Mouse (Mus musculus) midbrain, postnatal 0 days (tissue): ENCODE measurements at regions not wholly inside any gene's neighbourhood (a gene's known extent, or its start where the extent isn't known, plus 50 kb on each side); places are given as distances from the start of the nearest gene placed in this dataset.

Experiments
- ATAC-seq: fragments of 200-750 bp; cut with Nextera tagmentation; 2 replicates; pipeline ENCODE4 v1.8.0; 2017; ENCODE audit warnings: moderate number of reproducible peaks, mild to moderate bottlenecking, moderate TSS enrichment, moderate library complexity; ENCODE audit not compliant: low FRiP score
- DNase-seq: peaks from one replicate; pipeline ENCODE4 v3.0.0-alpha.2; 2015; ENCODE audit warnings: low spot score
- H3K27ac ChIP-seq: fragments of 300-500 bp; sonication (generic); 2 replicates; pipeline ENCODE4 v1.5.1; 2014; ENCODE audit warnings: low read depth, mild to moderate bottlenecking, low read length, mixed read lengths
- H3K27me3 ChIP-seq: fragments of 300-500 bp; sonication (generic); 2 replicates; pipeline ENCODE4 v1.6.1; 2014; ENCODE audit warnings: low read length, control low read depth, mixed read lengths; ENCODE audit not compliant: insufficient read depth
- H3K36me3 ChIP-seq: fragments of 300-500 bp; sonication (generic); 2 replicates; pipeline ENCODE4 v1.6.1; 2014; ENCODE audit warnings: low read length, control low read depth, mixed read lengths; ENCODE audit not compliant: insufficient read depth
- H3K4me1 ChIP-seq: fragments of 300-500 bp; sonication (generic); 2 replicates; pipeline ENCODE4 v1.6.1; 2014; ENCODE audit warnings: mild to moderate bottlenecking, control low read depth, antibody characterized with exemption, low read length, mixed read lengths; ENCODE audit not compliant: insufficient read depth
- H3K4me2 ChIP-seq: fragments of 300-500 bp; sonication (generic); 2 replicates; pipeline ENCODE4 v1.6.1; 2014; ENCODE audit warnings: low read depth, mild to moderate bottlenecking, low read length, mixed read lengths; ENCODE audit not compliant: poor library complexity, severe bottlenecking
- H3K4me3 ChIP-seq: fragments of 300-500 bp; sonication (generic); 2 replicates; pipeline ENCODE4 v1.5.1; 2014; ENCODE audit warnings: low read depth, mild to moderate bottlenecking, low read length, moderate library complexity
- H3K9ac ChIP-seq: fragments of 300-500 bp; sonication (generic); replicated peaks from 2 replicates; pipeline ENCODE4 v1.6.1; 2014; ENCODE audit warnings: mild to moderate bottlenecking, low read length, moderate library complexity, mixed read lengths; ENCODE audit not compliant: poor library complexity, severe bottlenecking
- H3K9me3 ChIP-seq: fragments of 300-500 bp; sonication (generic); 2 replicates; pipeline ENCODE4 v1.6.1; 2016; ENCODE audit warnings: low read length, control low read depth
- CTCF ChIP-seq: IDR thresholded peaks from 2 replicates; pipeline ENCODE4 v1.5.1; 2016; ENCODE audit warnings: antibody characterized with exemption, mild to moderate bottlenecking
- WGBS: fragments of 180-500 bp; shearing (Covaris S2); extraction: QIAGEN DNeasy Blood & Tissue Kit; methylation state at CpG from one replicate; pipeline ENCODE4 v1.1.7; 2014; 5-methylcytosine and 5-hydroxymethylcytosine counted together

GRCm38 (mm10) chr16:47568051-47568450, 715.5 kb upstream of the Dppa4 start:
- H3K9me3 ChIP-seq: no peaks in the 10 kb centered on the region
- WGBS: 94% methylated on average over 2 of the region's 2 CpGs
- H3K4me1 ChIP-seq: no peaks in the 10 kb centered on the region
- no peak overlapping the region for H3K27ac ChIP-seq
- no peak overlapping the region for H3K4me3 ChIP-seq
- no peak overlapping the region for H3K4me2 ChIP-seq
- TF ChIP-seq CTCF: no peak
- H3K36me3 ChIP-seq: no peaks in the 10 kb centered on the region
- ATAC-seq: no peak
- no peak for DNase-seq
- no peaks in the 10 kb centered on the region for H3K27me3 ChIP-seq
- H3K9ac ChIP-seq: no peak overlapping the region

- no peak overlapping the region for H3K9ac ChIP-seq
- DNase-seq (no peak), ATAC-seq (no peak)
- no peak overlapping the region for H3K4me3 ChIP-seq
- H3K4me2 ChIP-seq: no peak overlapping the region
- no peak for TF ChIP-seq CTCF
- no peaks in the 10 kb centered on the region for H3K9me3 ChIP-seq
- no peaks in the 10 kb centered on the region for H3K36me3 ChIP-seq
- no peaks in the 10 kb centered on the region for H3K27me3 ChIP-seq
- no peak overlapping the region for H3K27ac ChIP-seq
- H3K4me1 ChIP-seq: no peaks in the 10 kb centered on the region
Measured at GRCm38 (mm10) chr16:47599476-47599875, 684.1 kb upstream of the Dppa4 start.
